Mouse (Mus musculus) adrenal gland, adult 2 months (tissue): Measurements from ENCODE around the gene Klhdc4. TPM values are rescaled to one million over a fixed set of nuclear protein-coding genes. Genes with fewer than 3 reads are reported as not detected.

ENCODE experiments used
- DNase-seq: peaks from one replicate; pipeline ENCODE4 v3.0.0; 2021
- polyA plus RNA-seq: library from polyadenylated mRNA; depleted of rRNA; stranded (reverse); fragments of >200 nt; gene quantifications from 2 replicates; pipeline ENCODE4 v1.2.3, GENCODE M21; 2012
- total RNA-seq, 2 experiments: library from RNA; stranded (reverse); gene quantifications; 2 replicates each; pipeline ENCODE4 v1.2.3; 2021

Gene Klhdc4
- total and polyA plus RNA-seq, 3 experiments, result 14.9 to 25.6 (median 17.2) TPM

DNA sequence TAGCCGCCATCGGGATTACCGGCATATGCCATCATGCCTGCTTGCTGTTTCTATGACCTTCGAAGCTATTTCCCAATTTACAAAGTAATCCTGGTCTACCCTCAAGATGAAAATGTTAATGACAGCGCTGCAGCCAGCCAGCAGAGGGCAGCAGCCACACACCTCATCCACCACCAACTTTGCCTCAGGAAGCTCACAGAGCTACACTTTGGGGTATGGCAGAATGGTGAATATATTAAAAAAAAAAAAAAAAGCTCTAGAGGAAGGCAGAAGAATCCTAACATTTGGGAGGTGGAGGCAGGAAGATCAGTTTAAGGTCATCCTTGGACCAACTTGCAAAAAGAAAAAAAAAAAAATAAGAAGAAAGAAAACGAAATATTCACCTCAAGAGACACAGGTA lies 20.6 kb upstream of the Klhdc4 start:
- peak; percentile 86 for DNase-seq

GRCm38 (mm10) chr8:121849303-121849702 lies 19.9 kb upstream of the Klhdc4 start:
- no peak for DNase-seq

DNA sequence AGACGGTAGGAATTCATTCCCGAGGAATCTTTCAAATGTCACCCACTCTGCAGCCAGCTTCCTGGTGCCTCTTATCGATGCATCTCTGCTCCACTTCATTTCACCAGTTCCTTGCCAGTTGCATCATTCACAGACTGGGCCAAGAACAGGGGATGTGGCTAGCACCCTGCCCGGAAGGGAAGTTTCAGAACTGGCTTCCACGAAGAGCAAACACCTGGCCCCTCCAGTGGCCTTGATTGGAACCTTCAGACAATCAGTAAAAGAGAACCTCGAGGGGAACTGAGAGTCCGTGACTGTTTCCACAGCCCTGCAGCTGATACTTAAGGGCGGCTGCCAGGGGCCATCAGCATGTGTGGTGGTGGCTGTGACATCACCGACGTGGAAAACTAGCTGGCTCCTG lies 19.1 kb upstream of the Klhdc4 start:
- DNase-seq, result no peak

- DNase-seq, result no peak
Measured at GRCm38 (mm10) chr8:121847987-121848386, 18.6 kb upstream of the Klhdc4 start.

GRCm38 (mm10) chr8:121847261-121847822 lies 18.0 kb upstream of the Klhdc4 start:
- no peak for DNase-seq

DNA sequence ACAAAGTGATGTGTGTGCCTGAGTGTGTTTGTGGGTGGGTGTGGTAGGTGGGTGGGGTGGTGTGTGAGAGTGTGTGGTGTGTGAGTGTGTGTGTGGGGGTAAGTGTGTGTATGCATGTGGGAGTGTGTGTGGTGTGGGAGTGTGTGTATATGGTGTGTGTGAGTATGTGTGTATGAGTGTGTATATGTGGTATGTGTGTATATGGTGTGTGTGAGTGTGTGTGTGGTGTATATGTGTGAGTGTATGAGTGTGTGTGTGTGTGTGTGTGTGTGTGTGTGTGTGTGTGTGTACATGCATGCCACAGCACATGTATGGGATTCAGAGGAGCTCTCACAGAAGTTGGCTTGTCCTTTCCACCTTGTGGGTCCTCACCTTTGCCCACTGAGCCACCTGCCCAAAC lies 17.4 kb upstream of the Klhdc4 start:
- DNase-seq, result no peak

- no peak for DNase-seq
Measured at GRCm38 (mm10) chr8:121844765-121845164, 15.4 kb upstream of the Klhdc4 start.

GRCm38 (mm10) chr8:121843184-121843733 lies 13.9 kb upstream of the Klhdc4 start:
- no peak for DNase-seq

DNA sequence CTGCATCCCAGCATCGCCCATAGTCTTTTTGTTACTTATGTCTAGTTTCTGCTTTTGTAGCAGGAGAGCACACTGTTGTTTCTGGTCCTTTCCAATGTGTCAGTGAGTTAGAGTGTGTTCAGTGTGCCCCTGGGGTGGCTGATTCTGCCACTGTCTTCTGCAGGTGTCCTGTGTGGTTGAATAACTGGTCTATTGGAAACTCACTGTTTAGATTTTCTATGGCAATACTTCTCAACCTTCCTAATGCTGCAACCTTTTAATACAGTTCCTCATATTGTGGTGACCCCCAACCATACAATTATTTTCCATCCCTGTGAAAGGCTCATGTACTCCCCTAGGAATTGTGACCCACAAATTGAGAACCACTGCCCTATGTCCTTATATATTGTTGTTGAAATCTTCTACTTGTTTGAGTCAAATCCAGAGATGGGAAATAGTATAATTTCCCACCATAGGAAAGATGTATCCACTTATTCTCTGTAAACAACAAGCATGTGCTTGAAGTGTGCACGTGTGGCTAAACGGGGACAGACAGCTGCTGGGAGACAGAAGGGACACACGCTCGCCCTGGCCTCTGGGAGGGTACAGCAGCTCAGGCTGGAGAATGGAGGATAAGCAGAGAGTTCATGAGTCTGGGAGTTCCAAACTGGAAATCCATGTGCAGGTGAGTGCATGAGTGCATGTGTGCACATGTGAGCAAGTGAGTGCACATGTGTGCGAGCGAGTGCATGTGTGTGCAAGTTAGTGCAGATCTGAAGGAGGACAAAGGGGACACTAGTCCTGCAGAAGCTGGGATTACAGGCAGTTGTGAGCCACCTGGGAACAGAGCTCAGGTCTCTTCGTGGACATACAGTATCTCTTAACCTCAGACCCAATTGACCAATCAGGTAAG lies 12.9 kb upstream of the Klhdc4 start:
- DNase-seq, result no peak

- peak; percentile 59 for DNase-seq
Measured at GRCm38 (mm10) chr8:121841242-121841641, 11.9 kb upstream of the Klhdc4 start.

DNA sequence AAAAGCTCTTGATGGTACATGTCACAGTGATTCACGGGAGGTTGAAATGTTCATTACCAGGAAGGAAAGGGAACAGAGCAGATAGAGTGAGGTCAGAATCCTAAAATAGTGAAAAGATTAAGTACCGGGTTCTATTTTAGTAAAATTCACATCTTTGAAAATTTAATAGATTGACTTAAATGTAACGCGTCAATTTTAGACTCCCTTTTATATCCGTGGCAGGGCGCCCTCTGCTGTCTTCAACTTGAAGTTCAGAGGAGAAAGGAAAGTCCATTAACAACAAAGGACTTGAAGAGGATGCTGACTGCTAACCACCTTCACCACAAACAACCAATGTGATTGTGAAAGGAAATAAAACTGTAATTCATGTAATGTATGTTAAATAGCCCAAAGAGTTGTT lies 3.1 kb upstream of the Klhdc4 start:
- DNase-seq, result peak; percentile 59

- DNase-seq, result no peak
Measured at GRCm38 (mm10) chr8:121832061-121832460, 2.7 kb upstream of the Klhdc4 start.

GRCm38 (mm10) chr8:121829777-121830362 lies 501 bp upstream of the Klhdc4 start:
- no peak for DNase-seq

DNA sequence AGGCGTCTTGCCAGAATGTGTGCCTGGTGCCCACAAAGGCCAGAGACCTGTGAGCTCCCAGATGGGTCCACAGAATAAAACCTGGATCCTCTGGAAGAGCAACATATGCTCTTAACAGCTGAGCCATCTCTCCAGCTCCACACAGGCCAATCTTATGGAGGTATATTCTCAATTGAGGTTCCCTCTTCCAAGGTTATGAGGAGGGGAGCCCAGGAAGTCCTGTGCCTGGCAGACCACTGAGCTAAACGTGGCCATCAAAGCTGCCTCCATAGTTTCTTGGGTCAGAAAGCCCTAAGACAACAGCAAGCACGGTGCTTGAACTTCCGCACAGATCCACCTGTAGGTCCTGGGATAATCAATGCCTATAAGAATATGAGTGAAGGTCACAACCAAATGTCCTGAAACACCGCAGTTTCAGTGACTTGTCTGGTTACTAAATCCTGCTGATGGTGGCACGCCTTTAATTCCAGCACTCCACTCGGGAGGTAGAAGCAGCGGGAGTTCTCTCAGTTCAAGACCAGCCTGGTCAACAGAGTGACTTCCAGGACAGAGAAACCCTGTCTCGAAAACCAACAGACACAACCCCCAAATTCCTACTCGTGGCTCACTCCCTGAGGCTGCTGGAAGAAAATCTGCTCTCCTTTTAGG lies 869 bp downstream of the Klhdc4 start:
- DNase-seq, result no peak

GRCm38 (mm10) chr8:121827726-121828125 lies 1.6 kb downstream of the Klhdc4 start:
- no peak for DNase-seq

DNA sequence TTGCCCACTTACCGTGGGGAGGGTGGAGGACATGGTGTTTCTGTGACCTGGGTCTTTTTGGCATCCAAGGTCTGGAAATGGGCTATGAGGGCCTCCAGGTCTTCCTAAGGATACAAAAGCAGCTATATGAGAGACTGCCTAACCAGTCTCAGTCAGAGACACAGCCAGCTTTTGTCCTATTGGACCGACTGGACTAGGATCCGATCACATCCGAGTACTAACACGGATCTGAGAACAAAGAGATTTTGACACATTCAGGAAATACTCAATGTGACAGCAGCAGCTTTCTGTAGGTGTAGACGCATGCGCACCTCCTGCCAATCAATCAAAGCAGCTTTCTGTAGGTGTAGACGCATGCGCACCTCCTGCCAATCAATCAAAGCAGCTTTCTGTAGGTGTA lies 7.6 kb downstream of the Klhdc4 start:
- no peak for DNase-seq

GRCm38 (mm10) chr8:121821320-121821719 lies 8.0 kb downstream of the Klhdc4 start:
- DNase-seq, result no peak

DNA sequence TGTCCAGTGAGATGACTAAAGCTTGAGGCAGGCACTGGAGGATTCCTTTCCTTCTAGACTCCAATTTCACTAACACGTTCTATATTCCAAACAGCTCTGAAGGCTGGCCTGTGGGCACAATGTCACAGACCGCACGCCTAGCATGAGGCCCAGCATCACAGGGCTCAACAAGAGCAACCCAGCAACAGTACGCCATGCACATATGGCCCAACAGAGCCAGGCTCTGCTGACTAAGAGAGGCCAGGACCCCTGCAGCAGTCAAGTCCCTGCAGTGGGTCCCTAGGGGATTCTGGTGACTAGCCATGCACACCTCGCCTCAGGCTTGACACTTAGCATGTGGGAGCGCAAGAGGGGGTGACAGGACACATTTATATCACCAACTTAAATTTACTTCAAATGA lies 8.5 kb downstream of the Klhdc4 start:
- DNase-seq, result no peak

GRCm38 (mm10) chr8:121818226-121818625 lies 11.1 kb downstream of the Klhdc4 start:
- DNase-seq, result no peak

DNA sequence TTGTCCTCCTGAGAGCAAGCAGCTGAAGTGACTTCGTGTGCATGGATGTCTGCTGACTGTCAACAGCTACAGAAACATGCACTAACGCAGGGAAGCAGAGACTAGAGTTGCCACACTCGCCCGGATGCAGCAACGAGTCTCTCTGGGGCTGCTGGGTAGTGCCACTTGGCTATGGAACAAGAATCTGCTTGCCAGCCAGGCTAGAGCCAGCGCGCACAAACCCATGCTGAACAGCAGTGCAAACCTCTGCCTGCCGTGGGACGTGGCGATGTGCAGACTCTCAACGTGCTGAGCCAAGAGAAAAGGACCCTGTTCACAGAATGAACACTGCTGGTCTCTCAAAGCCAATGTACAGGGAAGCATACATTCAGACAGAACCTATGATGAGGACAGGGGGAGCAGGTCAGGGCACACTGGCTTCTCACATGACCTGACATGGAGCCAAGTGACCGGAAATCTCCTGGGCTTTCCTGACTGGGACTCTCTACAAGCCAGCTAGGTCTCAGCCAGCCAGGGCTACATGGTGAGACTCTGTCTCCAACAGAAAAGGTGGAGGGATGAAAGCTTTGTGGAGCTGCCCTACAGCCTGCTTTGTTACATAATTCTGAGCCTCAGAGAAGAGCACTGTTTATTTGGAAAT lies 17.3 kb downstream of the Klhdc4 start:
- DNase-seq, result peak; percentile 38

GRCm38 (mm10) chr8:121811502-121811901 lies 17.9 kb downstream of the Klhdc4 start:
- DNase-seq, result peak; percentile 21
